Comparison of ENCODE assay signal across 9 mouse cellular contexts in the genomic region with DNA sequence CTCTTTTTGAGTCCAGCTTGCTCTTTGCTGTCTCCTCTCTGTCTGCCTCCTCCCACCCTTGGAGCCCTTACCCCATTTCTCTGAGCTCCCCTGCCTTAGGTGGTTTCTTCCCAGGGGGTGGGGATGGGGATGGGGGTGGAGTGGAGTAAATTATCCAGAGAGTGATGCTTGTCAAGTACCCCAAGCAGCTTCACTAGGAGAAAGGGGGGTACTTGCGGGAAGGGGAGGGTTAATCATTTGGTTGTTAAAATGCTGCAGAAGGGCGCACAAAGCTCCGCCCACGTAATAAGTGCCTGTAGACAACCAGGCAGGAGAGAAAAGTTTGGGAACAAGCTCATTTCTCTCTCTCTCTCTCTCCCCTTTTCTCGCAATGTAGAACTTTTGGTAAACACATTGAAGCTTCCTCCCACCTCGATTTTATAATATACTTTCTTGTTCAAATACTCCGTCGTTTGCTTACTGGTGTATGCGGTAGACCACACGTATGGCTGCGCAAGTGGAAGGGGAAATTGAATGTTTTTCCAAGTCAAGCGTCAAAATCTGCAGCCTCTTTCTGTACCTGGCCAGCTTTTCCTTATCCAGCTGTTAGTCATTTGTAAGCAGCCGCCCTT.
DNase-seq lines count a peak whose midpoint lies in the region; ATAC-seq and TF ChIP-seq lines count a peak whose summit lies in the region.
"Had no signal": no experiment of that assay in that cellular context is flagged by ENCODE, and none has a peak within 500 bp of the region (broad histone marks: within the 10 kb centered on the region; RNA-seq: fewer than 3 reads in every experiment).

No protein-coding gene starts in this region.

- WGBS in embryonic facial prominence, embryonic 14.5 days: under 1% methylated on average over 13 of the region's 13 CpGs
- WGBS in intestine, postnatal 0 days: under 1% methylated on average over 13 of the region's 13 CpGs
- under 1% methylated on average over 13 of the region's 13 CpGs for WGBS in neural tube, embryonic 15.5 days

- H3K27ac ChIP-seq in layer of hippocampus, adult 2 months: peak overlapping the region; percentile 82
- H3K27ac ChIP-seq in embryonic facial prominence, embryonic 14.5 days (replicated peaks; ENCODE audit: low read depth, low read length): no peak overlapping the region
- H3K27ac ChIP-seq in intestine, postnatal 0 days (ENCODE audit: low read depth, low read length): no peak overlapping the region
- H3K27ac ChIP-seq in neural tube, embryonic 15.5 days (replicated peaks): peak overlapping the region; percentile 75

- no peak for ATAC-seq in embryonic facial prominence, embryonic 14.5 days (ENCODE audit: low read depth)
- no peak for ATAC-seq in intestine, postnatal 0 days
- peak; percentile 70; the same call in 1 of the 2 replicates for ATAC-seq in neural tube, embryonic 15.5 days (ENCODE audit: low FRiP score)
- ATAC-seq in activated CD4-positive, CD25-positive, alpha-beta regulatory T cell, adult 4 months: no peak

- peak overlapping the region; percentile 61 for H3K4me3 ChIP-seq in layer of hippocampus, adult 2 months
- peak overlapping the region; percentile 36 for H3K4me3 ChIP-seq in embryonic facial prominence, embryonic 14.5 days (ENCODE audit: low read depth, low read length)
- peak overlapping the region; percentile 20 for H3K4me3 ChIP-seq in intestine, postnatal 0 days (ENCODE audit: low read depth, low read length)
- peak overlapping the region; percentile 50 for H3K4me3 ChIP-seq in neural tube, embryonic 15.5 days (replicated peaks)

- TF ChIP-seq CTCF in layer of hippocampus, adult 2 months (conservative IDR thresholded peaks at IDR 0.05): no peak
- no peak for TF ChIP-seq CTCF in intestine, postnatal 0 days (IDR thresholded peaks at IDR 0.05; ENCODE audit: low read depth)

- no peaks in the 10 kb centered on the region for H3K27me3 ChIP-seq in embryonic facial prominence, embryonic 14.5 days (replicated peaks; ENCODE audit: control insufficient read depth, insufficient read depth, low read length)
- H3K27me3 ChIP-seq in intestine, postnatal 0 days (replicated peaks; ENCODE audit: control insufficient read depth, insufficient read depth, low read length): no peaks in the 10 kb centered on the region
- H3K27me3 ChIP-seq in neural tube, embryonic 15.5 days (replicated peaks): no peaks in the 10 kb centered on the region

- no peak for DNase-seq in layer of hippocampus, adult 2 months (ENCODE audit: low spot score in 2 of 2)
- no peak for DNase-seq in layer of hippocampus, adult 9-11 months
- DNase-seq in embryonic facial prominence, embryonic 14.5 days (ENCODE audit: low spot score): peak; percentile 16
- no peak for DNase-seq in gastrocnemius, postnatal 4 days (ENCODE audit: low spot score in 2 of 2)
- no peak for DNase-seq in ovary, postnatal 36 days (ENCODE audit: low spot score)
- DNase-seq: thymus, postnatal 36 days had no signal

- H3K4me2 ChIP-seq in embryonic facial prominence, embryonic 14.5 days (ENCODE audit: low read depth, low read length): peak overlapping the region; percentile 69
- H3K4me2 ChIP-seq in intestine, postnatal 0 days (replicated peaks; ENCODE audit: low read depth): peak overlapping the region; percentile 61
- H3K4me2 ChIP-seq in neural tube, embryonic 15.5 days: peak overlapping the region; percentile 84

- H3K9me3 ChIP-seq in embryonic facial prominence, embryonic 14.5 days (ENCODE audit: control insufficient read depth, low read length): no peaks in the 10 kb centered on the region
- no peaks in the 10 kb centered on the region for H3K9me3 ChIP-seq in intestine, postnatal 0 days (ENCODE audit: control insufficient read depth)
- H3K9me3 ChIP-seq in neural tube, embryonic 15.5 days (replicated peaks): no peaks in the 10 kb centered on the region

- peak overlapping the region; percentile 45 for H3K9ac ChIP-seq in embryonic facial prominence, embryonic 14.5 days (ENCODE audit: low read depth, low read length)
- H3K9ac ChIP-seq in intestine, postnatal 0 days (ENCODE audit: low read depth, low read length): no peak overlapping the region
- peak overlapping the region; percentile 58 for H3K9ac ChIP-seq in neural tube, embryonic 15.5 days (replicated peaks)

- no peaks in the 10 kb centered on the region for H3K36me3 ChIP-seq in embryonic facial prominence, embryonic 14.5 days (ENCODE audit: control insufficient read depth, insufficient read depth, low read length)
- no peaks in the 10 kb centered on the region for H3K36me3 ChIP-seq in intestine, postnatal 0 days (ENCODE audit: control insufficient read depth, insufficient read depth)
- H3K36me3 ChIP-seq in neural tube, embryonic 15.5 days: no peaks in the 10 kb centered on the region

- H3K4me1 ChIP-seq in embryonic facial prominence, embryonic 14.5 days (ENCODE audit: control insufficient read depth, insufficient read depth, low read length): peaks cover 7% of the 10 kb centered on the region; the same call in 1 of the 2 replicates
- no peaks in the 10 kb centered on the region for H3K4me1 ChIP-seq in intestine, postnatal 0 days (replicated peaks; ENCODE audit: control insufficient read depth, insufficient read depth, low read length)
- H3K4me1 ChIP-seq in neural tube, embryonic 15.5 days: peaks cover 11% of the 10 kb centered on the region

Comparison
In these comparisons a context has a peak if more than half of its experiments do, and no peak if none do; other contexts are left out.
1. H3K27ac ChIP-seq: peak in layer of hippocampus, adult 2 months (single experiment) and neural tube, embryonic 15.5 days (single experiment); none in embryonic facial prominence, embryonic 14.5 days (single experiment) and intestine, postnatal 0 days (single experiment).
2. Peak in every context shown above with its lines, with median percentiles within 50 percentile points of each other: H3K4me3 ChIP-seq and H3K4me2 ChIP-seq.